Mouse (Mus musculus) ES-E14 (cell line): ENCODE data around the gene Npas3. TPM values are rescaled to one million over a fixed set of nuclear protein-coding genes. Genes with fewer than 3 reads are reported as not detected.

Experiments used
- DNase-seq: peaks from one replicate; pipeline ENCODE4 v3.0.0-alpha.2; 2013; ENCODE audit warnings: low read depth, low spot score
- H3K27ac ChIP-seq: 2 replicates; pipeline ENCODE4 v1.5.1; 2012; ENCODE audit warnings: low read depth, mild to moderate bottlenecking, low read length, moderate library complexity, mixed read lengths; ENCODE audit not compliant: poor library complexity, insufficient read depth, severe bottlenecking
- H3K36me3 ChIP-seq: 2 replicates; pipeline ENCODE4 v1.6.1; 2012; ENCODE audit warnings: mild to moderate bottlenecking, low read length, moderate library complexity, mixed read lengths; ENCODE audit not compliant: control insufficient read depth, poor library complexity, insufficient read depth, severe bottlenecking
- H3K4me1 ChIP-seq, 2 experiments: fragments of 150-350 bp in 1 of 2; sonication (generic) in 1 of 2; 2 replicates each; pipeline ENCODE4 v1.6.1; 2012; ENCODE audit warnings: low read length in 2 of 2, mild to moderate bottlenecking in 1 of 2, mixed read lengths in 1 of 2; ENCODE audit not compliant: control insufficient read depth in 2 of 2, insufficient read depth in 2 of 2, poor library complexity in 1 of 2
- H3K4me3 ChIP-seq, 2 experiments: fragments of 150-350 bp in 1 of 2; sonication (generic) in 1 of 2; 2 replicates each; pipeline ENCODE4 v1.5.1; 2012; ENCODE audit warnings: low read length in 2 of 2, low read depth in 1 of 2, mild to moderate bottlenecking in 1 of 2, mixed read lengths in 1 of 2; ENCODE audit not compliant: insufficient read depth in 1 of 2, poor library complexity in 1 of 2, severe bottlenecking in 1 of 2
- H3K9ac ChIP-seq: 2 replicates; pipeline ENCODE4 v1.6.1; 2012; ENCODE audit warnings: low read depth, mild to moderate bottlenecking, low read length, mixed read lengths; ENCODE audit not compliant: poor library complexity, insufficient read depth, severe bottlenecking
- H3K9me3 ChIP-seq: fragments of 150-350 bp; sonication (generic); 2 replicates; pipeline ENCODE4 v1.6.1; 2012; ENCODE audit warnings: low read depth, mild to moderate bottlenecking, low read length; ENCODE audit not compliant: control insufficient read depth, insufficient read depth
- CHD2 ChIP-seq: IDR thresholded peaks from 2 replicates; pipeline ENCODE4 v1.6.1; 2014; ENCODE audit warnings: mild to moderate bottlenecking, low read depth, low read length, inconsistent platforms
- HCFC1 ChIP-seq: IDR thresholded peaks from 2 replicates; pipeline ENCODE4 v1.6.1; 2012; ENCODE audit warnings: low read length, inconsistent platforms, borderline replicate concordance; ENCODE audit not compliant: insufficient read depth
- MAFK ChIP-seq: IDR thresholded peaks from 2 replicates; pipeline ENCODE4 v1.6.1; 2014; ENCODE audit warnings: mild to moderate bottlenecking, low read depth, low read length, inconsistent platforms; ENCODE audit not compliant: insufficient read depth
- ZC3H11A ChIP-seq: IDR thresholded peaks from 2 replicates; pipeline ENCODE4 v1.6.1; 2012; ENCODE audit warnings: low read depth, mild to moderate bottlenecking, inconsistent platforms, low read length, borderline replicate concordance
- ZNF384 ChIP-seq: IDR thresholded peaks from 2 replicates; pipeline ENCODE4 v1.6.1; 2012; ENCODE audit warnings: low read depth, low read length, inconsistent platforms
- in situ Hi-C, 2 experiments: fragments of 600-800 bp; cut with MboI; formaldehyde crosslinking; loops; one replicate each; pipeline ENCODE4 v1.15.1; 2025; ENCODE audit warnings: low sequenced_read_pairs in 2 of 2, inconsistent platforms in 1 of 2; ENCODE audit not compliant: unreplicated experiment in 2 of 2
- total RNA-seq: library from RNA; depleted of rRNA; stranded (reverse); fragments of 300-350 nt; gene quantifications from 2 replicates; pipeline ENCODE4 v1.2.3, GENCODE M21; 2012

Gene Npas3
- total RNA-seq, 1 experiment: 1.2 TPM

DNA sequence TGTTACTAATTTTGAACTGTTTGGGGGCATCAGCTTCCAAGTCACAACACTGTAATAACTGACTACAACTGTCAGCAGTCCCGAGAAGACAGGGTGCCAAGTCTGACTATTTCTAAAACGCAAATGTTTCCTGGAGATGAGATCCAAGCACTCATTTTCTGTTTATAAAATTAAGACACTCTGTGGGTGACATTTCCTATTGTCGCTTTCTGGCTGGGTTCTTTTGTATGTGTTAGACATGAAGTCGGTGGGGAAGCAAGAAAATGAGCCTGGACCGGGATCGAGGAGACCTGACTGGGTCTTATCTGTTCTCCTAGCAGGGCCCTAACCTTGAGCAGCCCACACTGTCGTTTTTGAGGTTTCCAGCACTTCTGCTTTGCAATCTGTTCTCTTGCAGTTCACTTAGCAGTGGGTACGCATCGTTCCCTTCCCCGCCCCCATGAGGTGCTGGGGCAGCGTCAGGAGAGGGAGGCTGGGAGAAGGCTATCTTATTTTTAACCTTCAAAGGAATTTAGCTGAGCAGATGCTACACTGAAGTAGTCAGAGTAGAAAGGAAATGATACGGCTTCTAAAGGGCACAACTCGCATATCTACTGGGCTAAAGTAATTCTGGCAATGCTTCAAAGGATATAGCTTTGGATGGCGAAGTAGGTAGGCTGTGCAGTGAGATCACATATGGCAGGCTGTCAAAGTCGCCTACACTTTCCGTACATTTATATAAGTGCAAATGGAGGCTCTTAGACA lies 593.6 kb downstream of the Npas3 start:
- H3K9ac ChIP-seq: no peak overlapping the region
- TF ChIP-seq ZC3H11A: no peak
- H3K27ac ChIP-seq: no peak overlapping the region
- H3K4me1 ChIP-seq: no peaks in the 10 kb centered on the region
- H3K9me3 ChIP-seq: no peaks in the 10 kb centered on the region
- in situ Hi-C loops: no loop called here
- DNase-seq: no peak
- H3K4me3 ChIP-seq: no peak overlapping the region
- no peaks in the 10 kb centered on the region for H3K36me3 ChIP-seq

GRCm38 (mm10) chr12:53843626-53844025 lies 595.1 kb downstream of the Npas3 start:
- no peak overlapping the region for H3K27ac ChIP-seq
- in situ Hi-C loops: no loop called here
- TF ChIP-seq CHD2: no peak
- TF ChIP-seq HCFC1: no peak

DNA sequence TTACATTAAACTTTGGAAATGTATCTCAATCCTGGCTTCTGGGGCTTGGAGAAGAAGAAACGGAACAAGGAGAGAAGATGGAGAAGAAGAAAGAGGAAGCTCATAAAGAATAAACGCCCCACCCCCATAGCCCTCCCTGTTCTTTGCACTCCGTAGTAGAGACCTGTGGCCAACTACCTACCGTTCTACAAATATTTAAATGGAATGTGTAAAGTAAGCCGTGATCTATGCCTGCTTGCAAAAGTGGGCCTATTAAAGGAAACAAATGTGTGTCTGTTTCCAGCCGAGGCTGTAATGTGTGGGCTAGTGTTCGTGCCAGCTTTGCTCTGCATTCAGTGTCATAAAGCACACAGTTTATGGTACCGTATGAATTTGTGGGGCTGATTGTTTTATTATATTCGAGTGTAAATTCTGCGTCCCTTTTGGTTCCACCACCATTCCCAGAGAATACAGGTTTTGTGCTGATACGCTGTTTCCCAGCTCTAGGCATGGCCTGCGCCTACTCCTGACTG lies 597.7 kb downstream of the Npas3 start:
- DNase-seq: no peak
- Histone ChIP-seq H3K9me3 (no peaks in the 10 kb centered on the region), H3K36me3 (no peaks in the 10 kb centered on the region), H3K4me3 (no peak overlapping the region), H3K4me1 (no peaks in the 10 kb centered on the region), H3K27ac (no peak overlapping the region), H3K9ac (no peak overlapping the region)
- no peak for TF ChIP-seq MAFK
- in situ Hi-C loops: no loop called here

More at GRCm38 (mm10) chr12:53843626-53844025, 595.1 kb downstream of the Npas3 start:
- H3K9me3 ChIP-seq: no peaks in the 10 kb centered on the region
- no peaks in the 10 kb centered on the region for H3K4me1 ChIP-seq
- no peaks in the 10 kb centered on the region for H3K36me3 ChIP-seq
- no peak overlapping the region for H3K9ac ChIP-seq
- H3K4me3 ChIP-seq: no peak overlapping the region
- DNase-seq: no peak

- Histone ChIP-seq H3K4me3 (no peak overlapping the region), H3K36me3 (no peaks in the 10 kb centered on the region), H3K27ac (no peak overlapping the region), H3K9ac (no peak overlapping the region), H3K9me3 (no peaks in the 10 kb centered on the region), H3K4me1 (no peaks in the 10 kb centered on the region)
- in situ Hi-C loops: no loop called here
- no peak for TF ChIP-seq ZC3H11A
- no peak for TF ChIP-seq CHD2
- TF ChIP-seq MAFK: no peak
- no peak for TF ChIP-seq ZNF384
- no peak for TF ChIP-seq HCFC1
- no peak for DNase-seq
Observed at GRCm38 (mm10) chr12:53849263-53849662, 600.8 kb downstream of the Npas3 start.

DNA sequence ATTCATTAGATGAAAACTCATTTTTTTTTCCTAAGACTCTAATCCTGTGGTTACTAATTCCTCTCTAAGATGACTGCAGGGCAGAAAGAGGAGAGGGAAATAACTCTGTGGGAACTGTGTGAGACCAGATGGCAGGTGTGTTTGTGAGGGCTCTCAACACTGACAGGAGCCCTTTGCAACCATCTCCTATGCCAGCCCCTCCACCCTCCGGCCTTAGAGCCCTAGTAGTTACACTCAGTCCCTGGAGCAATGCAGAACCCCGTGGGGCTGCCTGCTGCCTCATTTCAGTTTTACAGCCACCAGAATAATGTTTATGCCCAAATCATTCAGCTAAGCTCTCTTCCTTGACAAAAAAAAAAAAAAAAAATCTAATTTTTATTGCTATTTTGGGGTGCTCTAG lies 604.0 kb downstream of the Npas3 start:
- no peaks in the 10 kb centered on the region for H3K4me1 ChIP-seq
- no peak overlapping the region for H3K9ac ChIP-seq
- H3K4me3 ChIP-seq: no peak overlapping the region
- in situ Hi-C loops: no loop called here
- no peak for TF ChIP-seq CHD2
- TF ChIP-seq ZC3H11A: no peak
- TF ChIP-seq HCFC1: no peak
- TF ChIP-seq ZNF384: no peak
- no peak for TF ChIP-seq MAFK
- DNase-seq: no peak
- no peaks in the 10 kb centered on the region for H3K36me3 ChIP-seq
- H3K27ac ChIP-seq: no peak overlapping the region
- H3K9me3 ChIP-seq: no peaks in the 10 kb centered on the region
